Mouse (Mus musculus): ENCODE measurements at regions not wholly inside any gene's neighbourhood (a gene's known extent, or its start where the extent isn't known, plus 50 kb on each side); places are given as distances from the start of the nearest gene placed in this dataset.
A peak's percentile ranks its signal among the peaks of the same experiment; 100 is the strongest.

DNA sequence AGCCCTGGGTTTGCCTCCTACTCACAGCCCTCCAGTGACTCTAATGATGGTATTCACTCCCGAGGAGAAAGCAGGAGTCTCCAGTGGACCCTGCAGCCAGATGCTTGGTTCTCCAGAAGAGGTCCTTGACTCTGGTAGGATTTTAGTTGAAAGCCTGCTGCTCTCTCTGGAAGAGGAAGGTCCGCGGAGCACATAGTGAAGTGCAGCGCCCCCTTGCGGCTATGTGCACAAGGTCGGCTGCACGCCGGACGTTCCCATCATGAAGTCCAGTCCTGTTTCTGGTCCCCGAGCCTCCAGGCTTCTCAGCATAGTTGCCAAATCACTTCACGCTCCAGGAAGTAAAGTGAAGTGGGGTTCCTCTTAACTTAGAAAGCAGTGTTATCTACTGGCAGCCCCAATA lies 150.9 kb upstream of the Eef2kmt start:
- 3% methylated on average over 11 of the region's 11 CpGs for WGBS
- no peak overlapping the region for H3K9ac ChIP-seq (ENCODE audit: low read depth, low read length)
- no peaks in the 10 kb centered on the region for H3K4me1 ChIP-seq (replicated peaks; ENCODE audit: insufficient read depth, low read length)
- peak; percentile 83 for TF ChIP-seq CTCF (IDR thresholded peaks at IDR 0.05; ENCODE audit: low read depth)
- no peak overlapping the region for H3K27ac ChIP-seq
- ATAC-seq (replicated peaks; ENCODE audit: low FRiP score, low read depth) (no peak), DNase-seq (ENCODE audit: low spot score) (peak; percentile 83)
- H3K36me3 ChIP-seq (ENCODE audit: insufficient read depth, low read length): no peaks in the 10 kb centered on the region
- no peak overlapping the region for H3K4me2 ChIP-seq (ENCODE audit: low read length)
- no peaks in the 10 kb centered on the region for H3K9me3 ChIP-seq (replicated peaks; ENCODE audit: low read length)
- H3K4me3 ChIP-seq (replicated peaks; ENCODE audit: low read depth, low read length): no peak overlapping the region
- H3K27me3 ChIP-seq (ENCODE audit: insufficient read depth, low read length): no peaks in the 10 kb centered on the region

DNA sequence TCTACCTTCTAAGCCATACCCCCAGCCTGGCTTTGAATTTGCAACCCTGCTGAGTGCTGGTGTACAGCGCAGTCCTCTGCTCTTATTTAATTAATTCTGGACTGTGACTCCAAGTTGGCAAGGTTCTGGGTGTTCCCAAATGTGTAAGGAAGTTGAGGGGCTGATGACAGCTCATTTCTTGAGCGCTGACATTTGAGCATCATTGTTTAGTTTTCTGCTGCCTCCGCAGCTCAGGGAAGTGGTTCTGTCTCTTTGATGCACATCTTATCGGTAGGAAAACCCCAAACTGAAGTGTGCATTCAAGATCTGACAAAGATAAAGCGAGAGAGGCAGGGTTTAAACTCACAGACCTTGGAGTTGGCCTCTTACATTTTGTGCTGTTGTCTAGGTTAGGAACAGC lies 137.6 kb upstream of the Eef2kmt start:
- ATAC-seq (replicated peaks; ENCODE audit: low FRiP score, low read depth): no peak
- H3K36me3 ChIP-seq (ENCODE audit: insufficient read depth, low read length): no peaks in the 10 kb centered on the region
- no peak overlapping the region for H3K4me3 ChIP-seq (replicated peaks; ENCODE audit: low read depth, low read length)
- H3K4me2 ChIP-seq (ENCODE audit: low read length): no peak overlapping the region
- WGBS: 82% methylated on average over 5 of the region's 5 CpGs
- H3K9ac ChIP-seq (ENCODE audit: low read depth, low read length): no peak overlapping the region
- H3K27ac ChIP-seq: no peak overlapping the region
- H3K4me1 ChIP-seq (replicated peaks; ENCODE audit: insufficient read depth, low read length): no peaks in the 10 kb centered on the region
- no peaks in the 10 kb centered on the region for H3K9me3 ChIP-seq (replicated peaks; ENCODE audit: low read length)
- TF ChIP-seq CTCF (IDR thresholded peaks at IDR 0.05; ENCODE audit: low read depth): no peak
- DNase-seq (ENCODE audit: low spot score): no peak
- H3K27me3 ChIP-seq (ENCODE audit: insufficient read depth, low read length): no peaks in the 10 kb centered on the region

DNA sequence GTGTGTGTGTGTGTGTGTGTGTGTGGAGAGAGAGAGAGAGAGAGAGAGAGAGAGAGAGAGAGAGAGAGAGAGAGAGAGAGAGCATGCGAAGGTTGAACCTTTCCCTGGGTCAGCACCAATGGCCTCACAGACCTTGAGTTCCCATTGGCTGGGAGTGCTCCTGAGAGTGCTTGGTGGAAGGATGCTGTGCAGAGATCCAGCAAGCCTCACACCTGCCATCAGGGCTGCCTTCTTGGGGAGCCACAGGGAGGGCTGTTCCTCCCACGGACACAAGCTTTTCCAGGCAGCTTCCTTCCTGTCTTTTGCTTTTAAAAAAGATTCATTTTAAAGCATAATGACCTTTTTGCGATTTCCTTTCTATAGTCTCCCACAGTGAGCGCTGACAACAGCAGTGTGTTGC lies 127.1 kb upstream of the Eef2kmt start:
- H3K27ac ChIP-seq: no peak overlapping the region
- no peak for DNase-seq (ENCODE audit: low spot score)
- no peaks in the 10 kb centered on the region for H3K36me3 ChIP-seq (ENCODE audit: insufficient read depth, low read length)
- TF ChIP-seq CTCF (IDR thresholded peaks at IDR 0.05; ENCODE audit: low read depth): no peak
- H3K4me2 ChIP-seq (ENCODE audit: low read length): no peak overlapping the region
- no peaks in the 10 kb centered on the region for H3K9me3 ChIP-seq (replicated peaks; ENCODE audit: low read length)
- H3K4me1 ChIP-seq (replicated peaks; ENCODE audit: insufficient read depth, low read length): no peaks in the 10 kb centered on the region
- no peaks in the 10 kb centered on the region for H3K27me3 ChIP-seq (ENCODE audit: insufficient read depth, low read length)
- no peak overlapping the region for H3K9ac ChIP-seq (ENCODE audit: low read depth, low read length)
- no peak for ATAC-seq (replicated peaks; ENCODE audit: low FRiP score, low read depth)
- H3K4me3 ChIP-seq (replicated peaks; ENCODE audit: low read depth, low read length): no peak overlapping the region
- WGBS: 30% methylated on average over 4 of the region's 4 CpGs

DNA sequence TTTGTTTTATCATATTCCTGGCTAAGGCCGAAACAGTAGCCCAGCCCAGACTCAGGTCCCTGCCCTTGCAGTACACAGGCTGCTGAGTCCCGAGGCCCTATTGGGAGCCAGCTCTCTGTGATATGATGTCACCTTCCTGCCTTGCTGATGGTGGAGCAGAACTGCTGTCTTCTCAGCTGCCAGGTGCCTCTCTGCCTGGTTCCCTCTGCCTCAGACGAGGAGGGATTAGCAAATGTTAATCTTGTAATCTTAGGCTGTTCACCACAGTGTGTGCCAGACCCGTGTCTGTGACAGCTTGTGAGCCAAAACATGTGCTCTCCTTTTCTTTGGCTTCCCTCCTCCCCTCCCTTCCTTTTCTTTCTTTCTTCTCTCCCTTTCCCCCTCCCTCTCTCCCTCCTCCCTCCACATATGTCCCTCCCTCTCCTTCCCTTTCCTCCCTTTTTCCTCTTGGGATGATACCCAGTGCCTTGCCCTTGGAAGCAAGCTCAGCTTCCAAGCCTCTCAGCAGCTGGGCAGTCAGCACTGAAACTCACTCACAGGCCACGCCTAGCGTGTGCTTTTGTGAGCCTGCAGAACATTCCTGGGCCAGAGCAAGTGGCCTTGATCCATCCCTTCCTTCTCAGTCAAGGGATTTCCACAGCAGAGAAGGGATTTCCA lies 126.6 kb upstream of the Eef2kmt start:
- H3K36me3 ChIP-seq (ENCODE audit: insufficient read depth, low read length): no peaks in the 10 kb centered on the region
- H3K27ac ChIP-seq: no peak overlapping the region
- H3K4me3 ChIP-seq (replicated peaks; ENCODE audit: low read depth, low read length): no peak overlapping the region
- no peak for DNase-seq (ENCODE audit: low spot score)
- no peaks in the 10 kb centered on the region for H3K9me3 ChIP-seq (replicated peaks; ENCODE audit: low read length)
- TF ChIP-seq CTCF (IDR thresholded peaks at IDR 0.05; ENCODE audit: low read depth): no peak
- no peak overlapping the region for H3K9ac ChIP-seq (ENCODE audit: low read depth, low read length)
- no peaks in the 10 kb centered on the region for H3K27me3 ChIP-seq (ENCODE audit: insufficient read depth, low read length)
- H3K4me1 ChIP-seq (replicated peaks; ENCODE audit: insufficient read depth, low read length): no peaks in the 10 kb centered on the region
- ATAC-seq (replicated peaks; ENCODE audit: low FRiP score, low read depth): no peak
- WGBS: 21% methylated on average over 6 of the region's 6 CpGs
- H3K4me2 ChIP-seq (ENCODE audit: low read length): no peak overlapping the region

DNA sequence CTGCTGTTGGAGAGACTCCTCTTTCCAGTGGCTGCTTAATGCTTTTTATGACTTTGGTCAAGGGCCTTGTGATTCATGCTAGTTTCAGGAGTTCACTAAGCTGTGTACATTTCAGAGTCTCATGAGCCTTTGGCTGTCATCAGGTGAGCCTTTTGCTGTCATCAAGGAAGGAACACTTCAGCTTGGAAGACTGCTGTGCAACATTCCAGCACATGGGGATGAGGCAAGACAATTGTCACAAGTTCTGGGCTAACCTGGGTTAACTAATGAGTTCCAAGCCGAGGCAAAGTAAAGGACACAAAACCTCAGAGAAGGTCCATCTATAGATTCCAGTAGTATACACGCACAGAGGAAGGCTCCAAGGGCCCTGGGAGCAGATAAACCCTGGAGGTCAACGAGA lies 124.8 kb upstream of the Eef2kmt start:
- ATAC-seq (replicated peaks; ENCODE audit: low FRiP score, low read depth): no peak
- WGBS: 81% methylated on average over 3 of the region's 3 CpGs
- no peak overlapping the region for H3K4me2 ChIP-seq (ENCODE audit: low read length)
- H3K4me3 ChIP-seq (replicated peaks; ENCODE audit: low read depth, low read length): no peak overlapping the region
- H3K36me3 ChIP-seq (ENCODE audit: insufficient read depth, low read length): no peaks in the 10 kb centered on the region
- TF ChIP-seq CTCF (IDR thresholded peaks at IDR 0.05; ENCODE audit: low read depth): no peak
- H3K27ac ChIP-seq: no peak overlapping the region
- H3K4me1 ChIP-seq (replicated peaks; ENCODE audit: insufficient read depth, low read length): no peaks in the 10 kb centered on the region
- H3K9ac ChIP-seq (ENCODE audit: low read depth, low read length): no peak overlapping the region
- H3K9me3 ChIP-seq (replicated peaks; ENCODE audit: low read length): no peaks in the 10 kb centered on the region
- DNase-seq (ENCODE audit: low spot score): no peak
- no peaks in the 10 kb centered on the region for H3K27me3 ChIP-seq (ENCODE audit: insufficient read depth, low read length)

DNA sequence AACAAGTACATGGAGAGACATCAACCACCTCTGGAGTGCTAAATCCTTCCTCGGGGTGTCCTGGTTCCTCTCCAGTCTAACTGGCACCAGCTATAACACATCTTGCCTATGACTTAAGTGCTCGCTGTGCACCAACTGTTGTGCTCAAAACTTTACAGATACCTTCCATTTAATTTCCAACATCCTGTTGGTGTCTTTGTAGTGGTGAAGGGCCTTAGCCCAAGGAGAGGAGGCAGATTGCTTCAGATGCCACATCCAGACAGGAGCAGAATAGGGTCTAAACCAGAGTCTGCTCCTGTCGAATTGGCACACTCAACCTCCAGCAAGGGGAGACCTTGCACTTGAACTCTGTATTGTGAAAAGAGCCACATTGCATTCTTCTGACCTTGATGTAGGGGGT lies 121.2 kb upstream of the Eef2kmt start:
- Histone ChIP-seq H3K27ac (no peak overlapping the region), H3K9ac (ENCODE audit: low read depth, low read length) (no peak overlapping the region), H3K4me2 (ENCODE audit: low read length) (no peak overlapping the region), H3K4me3 (replicated peaks; ENCODE audit: low read depth, low read length) (no peak overlapping the region), H3K4me1 (replicated peaks; ENCODE audit: insufficient read depth, low read length) (no peaks in the 10 kb centered on the region), H3K27me3 (ENCODE audit: insufficient read depth, low read length) (no peaks in the 10 kb centered on the region), H3K9me3 (replicated peaks; ENCODE audit: low read length) (no peaks in the 10 kb centered on the region), H3K36me3 (ENCODE audit: insufficient read depth, low read length) (no peaks in the 10 kb centered on the region)
- ATAC-seq (replicated peaks; ENCODE audit: low FRiP score, low read depth) (no peak), DNase-seq (ENCODE audit: low spot score) (no peak)
- WGBS: 86% methylated on average over 3 of the region's 3 CpGs
- no peak for TF ChIP-seq CTCF (IDR thresholded peaks at IDR 0.05; ENCODE audit: low read depth)
